Mouse (Mus musculus) adrenal gland, postnatal 36 days (tissue): ENCODE measurements at regions not wholly inside any gene's neighbourhood (a gene's known extent, or its start where the extent isn't known, plus 50 kb on each side); places are given as distances from the start of the nearest gene placed in this dataset.
"Not testable (repeated sequence)": the region's sequence is repeated elsewhere in the genome, so short reads cannot be mapped to it uniquely, and the experiment has no call there.

ENCODE experiments used
- DNase-seq, 2 experiments: peaks; one replicate each; pipeline ENCODE4 v3.0.0; 2021; ENCODE audit warnings: mixed read lengths in 1 of 2

GRCm38 (mm10) chr13:99128979-99129378 lies 55.6 kb upstream of the Zfp366 start:
- peak; percentile 29 to 42 for DNase-seq

DNA sequence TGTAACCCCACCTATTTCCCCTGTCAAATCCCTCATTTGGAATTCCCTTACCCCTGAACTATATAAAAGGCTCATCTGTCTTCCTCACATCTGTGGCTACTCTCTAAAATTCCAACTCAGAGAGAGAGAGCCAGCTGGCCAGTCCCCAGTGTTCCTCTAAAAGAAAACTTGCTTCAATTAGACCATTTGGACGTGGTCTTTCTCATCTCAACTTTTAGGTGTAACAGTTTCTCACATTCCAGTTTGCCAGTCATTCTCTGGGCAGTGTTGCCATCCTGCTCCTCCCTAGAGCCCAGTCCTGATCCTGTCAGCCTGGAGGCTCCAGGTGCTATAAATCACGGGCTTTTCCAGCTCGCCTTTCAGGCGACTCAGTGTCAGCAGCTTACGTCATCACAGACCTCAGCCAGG lies 56.3 kb upstream of the Zfp366 start:
- no peak for DNase-seq

GRCm38 (mm10) chr13:99127716-99128115 lies 56.9 kb upstream of the Zfp366 start:
- no peak for DNase-seq

DNA sequence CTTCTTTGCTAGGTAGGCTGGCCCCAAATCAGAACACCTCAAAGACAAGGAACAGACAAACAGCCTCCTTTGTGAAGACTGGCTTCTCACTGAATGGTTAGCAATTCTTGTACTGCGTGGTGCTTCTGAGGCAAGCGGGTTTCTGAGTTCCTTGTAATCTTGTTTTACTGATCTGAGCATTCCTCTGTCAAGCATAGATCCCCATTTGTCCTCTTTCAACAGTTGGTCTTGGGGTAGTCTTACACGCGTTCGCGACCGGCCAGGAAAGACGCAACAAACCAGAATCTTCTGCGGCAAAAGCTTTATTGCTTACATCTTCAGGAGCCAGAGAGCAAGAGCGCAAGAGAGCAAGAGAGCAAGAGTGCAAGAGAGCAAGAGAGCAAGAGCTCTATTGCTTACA lies 57.7 kb upstream of the Zfp366 start:
- not testable (repeated sequence) for DNase-seq

DNA sequence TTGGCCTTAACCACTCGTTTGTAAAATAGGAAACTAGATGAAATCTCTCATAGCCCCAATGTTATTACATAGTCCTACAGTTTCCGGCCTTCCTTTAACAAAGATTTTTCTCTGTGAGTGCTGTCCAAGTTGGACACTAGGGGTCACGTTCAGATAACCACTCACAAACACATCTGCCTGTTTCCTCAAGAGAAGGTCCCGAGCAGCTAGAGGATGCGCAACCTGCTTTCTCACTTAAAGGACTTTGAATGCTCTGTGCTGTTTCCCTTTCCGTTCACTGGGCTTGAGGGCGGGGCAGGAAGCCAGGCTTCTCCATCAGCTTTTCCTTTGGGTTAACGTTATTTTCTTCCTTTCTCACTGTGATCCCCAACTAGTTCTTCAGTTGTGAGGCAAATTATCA lies 58.1 kb upstream of the Zfp366 start:
- DNase-seq, result no peak

DNA sequence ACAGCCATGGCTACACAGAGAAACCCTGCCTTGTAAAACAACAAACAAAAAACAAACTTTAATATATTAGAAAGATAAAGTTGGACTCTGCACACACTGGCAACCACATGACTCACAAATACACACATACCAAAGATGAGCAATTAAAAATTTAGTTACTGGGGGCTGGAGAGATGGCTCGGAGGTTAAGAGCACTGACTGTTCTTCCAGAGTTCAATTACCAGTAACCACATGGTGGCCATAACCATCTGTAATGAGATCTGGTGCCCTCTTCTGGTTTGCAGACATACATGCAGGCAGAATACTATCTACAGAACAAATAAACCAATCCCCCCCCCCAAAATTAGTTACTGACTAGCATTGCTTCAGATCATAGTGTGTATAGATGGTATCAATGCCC lies 58.7 kb upstream of the Zfp366 start:
- no peak for DNase-seq

GRCm38 (mm10) chr13:99124894-99125570 lies 59.6 kb upstream of the Zfp366 start:
- DNase-seq, result peak; percentile 38 to 52

- DNase-seq, result no peak
These were observed 60.5 kb upstream of the Zfp366 start for GRCm38 (mm10) chr13:99124141-99124540.

DNA sequence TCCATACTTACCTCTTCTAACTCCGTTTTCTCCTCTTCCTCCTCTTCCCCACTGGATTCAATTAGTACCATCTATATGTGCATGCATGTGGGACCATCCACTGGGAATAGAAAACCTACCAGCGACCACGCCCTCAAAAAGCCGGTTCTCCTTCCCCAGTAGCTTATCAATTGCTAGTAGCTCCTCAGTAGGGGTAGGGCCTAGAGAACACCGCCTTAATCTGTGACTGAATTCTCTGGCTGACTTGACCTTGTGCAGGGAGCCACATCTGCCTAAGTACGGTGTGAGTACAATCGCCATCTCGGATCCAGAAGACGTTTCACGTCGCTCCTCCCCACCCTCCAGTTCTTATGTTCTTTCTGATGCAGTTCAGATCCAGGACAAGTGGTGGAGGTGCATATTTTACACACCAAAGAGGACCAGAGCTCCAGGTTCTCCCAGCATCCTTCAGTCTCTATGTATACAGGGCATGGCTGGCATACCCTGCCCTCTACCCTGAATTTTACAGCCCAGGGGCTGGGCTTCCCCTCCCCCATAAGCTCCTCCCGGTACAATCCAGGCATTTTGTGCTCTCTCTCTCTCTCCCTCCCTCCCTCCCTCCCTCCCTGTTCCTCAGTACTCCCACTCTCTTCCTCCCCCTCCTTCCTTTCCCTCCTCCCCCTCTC lies 61.0 kb upstream of the Zfp366 start:
- no peak for DNase-seq

- not testable (repeated sequence) for DNase-seq
These were observed 62.1 kb upstream of the Zfp366 start for GRCm38 (mm10) chr13:99122539-99122938.

- DNase-seq, result no peak
These were observed 63.5 kb upstream of the Zfp366 start for GRCm38 (mm10) chr13:99121096-99121495.

DNA sequence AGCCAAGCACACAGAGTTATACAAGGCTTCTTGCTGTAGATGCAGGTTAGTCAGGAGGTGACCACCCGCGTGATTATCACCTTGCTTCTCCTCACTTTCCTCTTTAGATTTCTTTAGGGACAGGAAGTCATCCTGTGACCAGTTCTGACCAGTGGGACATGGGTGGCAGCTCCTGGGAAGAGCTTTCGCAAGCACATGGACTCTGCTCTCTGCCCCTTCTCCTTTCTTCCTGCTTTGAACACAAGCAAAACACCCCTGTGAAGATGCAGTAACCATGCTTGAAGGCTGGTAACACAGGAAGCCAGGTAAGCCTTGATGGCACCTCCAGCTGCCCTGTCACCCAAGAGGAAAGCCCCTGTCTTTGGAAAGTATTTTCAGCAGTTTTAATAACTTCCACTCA lies 64.7 kb upstream of the Zfp366 start:
- DNase-seq, result no peak

DNA sequence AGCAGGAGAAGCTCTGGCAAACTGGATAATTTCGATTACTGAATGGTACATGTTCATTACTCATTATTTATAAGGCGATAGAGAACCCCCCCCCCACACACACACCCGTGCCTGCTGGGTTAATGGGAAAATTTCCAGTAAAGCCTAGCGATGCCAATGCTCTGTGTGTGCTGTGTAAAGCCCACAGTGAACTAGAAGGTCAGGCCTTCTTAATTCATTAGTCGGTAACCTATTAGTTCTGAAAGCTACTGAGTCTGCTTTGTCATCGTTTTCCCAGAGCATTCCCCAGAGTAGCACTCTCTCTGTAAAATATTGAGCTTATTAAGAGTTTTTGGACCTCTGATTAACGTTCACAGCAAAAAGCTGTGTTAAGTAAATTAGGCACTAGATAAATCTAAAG lies 65.7 kb upstream of the Zfp366 start:
- DNase-seq, result no peak

GRCm38 (mm10) chr13:99115541-99115940 lies 69.1 kb upstream of the Zfp366 start:
- peak in 1 of 2 experiments; percentile 12 for DNase-seq

DNA sequence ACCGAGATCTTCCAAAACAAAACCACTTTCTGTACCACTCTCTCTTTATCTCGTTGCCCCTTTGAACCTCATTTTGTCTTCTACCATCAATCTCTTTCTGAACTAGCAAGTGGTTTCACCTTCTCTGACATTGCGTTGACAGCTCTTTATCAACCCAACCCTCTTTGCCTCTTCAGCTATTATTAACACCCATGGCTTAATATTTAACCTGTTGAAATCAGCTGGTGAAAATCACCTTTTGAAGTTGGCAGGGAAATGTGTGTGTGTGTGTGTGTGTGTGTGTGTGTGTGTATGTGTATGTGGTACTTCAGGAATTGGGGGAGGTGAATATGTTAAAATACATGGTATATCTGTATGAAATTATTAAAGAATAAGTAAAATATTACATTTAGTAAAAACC lies 70.1 kb upstream of the Zfp366 start:
- no peak for DNase-seq

- no peak for DNase-seq
These were observed 72.8 kb upstream of the Zfp366 start for GRCm38 (mm10) chr13:99111736-99112386.

GRCm38 (mm10) chr13:99107983-99108382 lies 76.6 kb upstream of the Zfp366 start:
- DNase-seq, result peak in 1 of 2 experiments; percentile 27

DNA sequence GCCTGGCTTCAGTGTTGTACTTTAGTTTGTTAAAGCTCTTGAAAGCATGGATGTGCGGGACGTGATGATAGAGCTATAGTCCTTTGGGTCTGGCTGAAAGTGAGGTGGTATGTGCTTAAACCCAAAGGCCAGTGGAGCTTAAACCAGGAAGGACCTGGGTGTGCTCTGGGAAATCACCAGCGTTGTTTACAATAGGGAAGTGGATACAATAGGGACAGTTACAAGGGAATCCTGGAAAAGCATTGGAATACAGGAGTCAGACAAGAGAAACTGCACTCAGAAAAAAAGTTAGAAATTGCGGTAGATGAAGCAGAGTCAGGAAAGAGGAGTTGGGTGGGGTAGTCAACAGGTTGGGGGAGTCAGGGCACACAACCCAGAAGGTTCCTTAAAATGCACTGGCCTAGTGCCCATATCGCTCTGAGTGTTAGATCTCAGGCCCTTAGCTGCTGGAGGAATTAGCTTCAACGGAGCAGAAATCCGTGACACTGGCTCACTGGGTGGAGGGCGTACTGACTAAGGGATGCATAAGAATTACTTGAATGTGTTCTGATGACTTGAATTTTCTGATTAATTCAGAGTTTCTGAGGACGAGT lies 82.4 kb upstream of the Zfp366 start:
- DNase-seq, result no peak

DNA sequence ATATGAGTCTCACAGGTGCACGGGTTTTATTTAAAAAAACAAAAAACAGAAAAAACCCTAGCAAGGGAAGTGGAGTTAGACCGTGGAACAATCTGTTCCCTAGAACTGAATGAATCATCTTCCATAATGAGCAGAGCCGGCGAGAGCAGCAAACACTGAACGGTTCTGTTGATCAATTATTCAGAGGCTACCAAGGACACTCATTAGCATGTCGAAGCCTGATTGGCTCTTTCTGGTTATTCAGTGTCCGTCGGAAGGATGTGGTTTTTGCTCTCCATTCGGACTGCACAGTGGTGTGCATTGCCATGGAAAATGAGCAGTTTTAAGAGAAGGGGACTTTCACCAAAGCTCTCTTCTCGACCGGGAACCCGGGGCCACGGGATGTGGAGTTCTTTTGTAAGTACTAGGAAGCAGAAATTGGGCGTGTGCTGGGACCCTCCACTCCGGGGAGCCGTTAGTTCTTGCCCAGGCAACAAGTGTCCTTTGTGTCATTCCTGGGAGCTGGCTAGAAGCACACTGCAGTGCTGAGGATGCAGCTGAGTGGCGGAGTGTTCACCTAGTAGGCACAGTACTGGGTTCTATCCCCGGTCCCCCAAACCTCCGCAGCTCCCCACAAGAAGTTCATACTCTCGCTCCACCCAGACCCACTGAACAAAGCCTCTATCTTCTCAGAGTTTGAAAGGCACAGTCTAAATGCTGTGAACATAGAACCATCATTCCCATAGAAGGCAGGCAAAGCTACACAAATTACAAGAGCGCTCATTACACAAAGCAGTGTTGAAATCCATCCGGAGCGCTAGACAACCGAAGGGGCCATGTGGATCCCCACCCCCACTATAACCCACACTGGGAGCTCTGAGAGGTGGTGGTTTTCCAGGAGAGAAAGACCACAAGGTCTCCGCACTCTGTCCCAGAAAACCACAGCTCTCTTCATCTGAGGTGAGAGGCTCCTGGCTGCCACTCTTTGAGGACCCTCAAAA lies 83.9 kb upstream of the Zfp366 start:
- peak; percentile 47 to 53 for DNase-seq

- DNase-seq, result no peak
These were observed 84.7 kb upstream of the Zfp366 start for GRCm38 (mm10) chr13:99099794-99100429.

DNA sequence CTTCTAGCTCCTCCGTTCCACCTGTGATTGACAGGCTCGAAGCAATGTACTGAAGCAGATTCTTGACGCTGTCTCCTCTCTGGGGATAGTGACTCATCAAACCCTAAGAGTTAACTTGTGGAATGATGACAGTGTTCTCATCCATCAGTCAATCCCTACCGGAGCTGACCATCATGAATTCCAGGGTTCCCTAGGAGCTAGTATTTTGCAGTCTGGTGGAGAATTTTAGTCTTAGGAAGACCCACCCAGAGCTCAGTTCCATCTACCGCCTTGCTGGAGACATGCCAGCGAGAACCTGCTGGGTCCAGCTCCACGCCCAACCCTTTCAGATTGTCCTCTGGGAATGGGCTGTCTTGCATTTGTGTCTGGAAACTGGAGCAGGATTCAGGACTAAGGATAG lies 85.4 kb upstream of the Zfp366 start:
- DNase-seq, result no peak
